Mouse (Mus musculus) erythroblast, embryonic 14.5 days (primary cell): ENCODE measurements around the gene Acap1.

Experiments
- GATA1 ChIP-seq: IDR thresholded peaks from 2 replicates; pipeline ENCODE4 v1.6.1; 2012; ENCODE audit warnings: low read length, inconsistent platforms, mixed read lengths
- TAL1 ChIP-seq: IDR thresholded peaks from 3 replicates; pipeline ENCODE4 v1.6.1; 2012; ENCODE audit warnings: low read length, inconsistent platforms, mixed read lengths

GRCm38 (mm10) chr11:69849128-69849527 lies 46.2 kb downstream of the Acap1 start:
- TF ChIP-seq GATA1 (no peak), TAL1 (no peak)
